Mouse (Mus musculus) stomach, postnatal 0 days (tissue): ENCODE data around the gene Qdpr. TPM values are rescaled to one million over a fixed set of nuclear protein-coding genes. Genes with fewer than 3 reads are reported as not detected.

Experiments
- ATAC-seq: fragments of 200-750 bp; cut with Nextera tagmentation; 2 replicates; pipeline ENCODE4 v1.8.0; 2017; ENCODE audit not compliant: low FRiP score, low TSS enrichment
- DNase-seq: peaks from one replicate; pipeline ENCODE4 v3.0.0-alpha.2; 2016; ENCODE audit warnings: low spot score
- H3K27ac ChIP-seq: fragments of 300-500 bp; sonication (generic); replicated peaks from 2 replicates; pipeline ENCODE4 v1.5.1; 2014; ENCODE audit warnings: mild to moderate bottlenecking, control low read depth
- H3K27me3 ChIP-seq: fragments of 300-500 bp; sonication (generic); 2 replicates; pipeline ENCODE4 v1.6.1; 2014; ENCODE audit warnings: low read length; ENCODE audit not compliant: control insufficient read depth, insufficient read depth
- H3K36me3 ChIP-seq: fragments of 300-500 bp; sonication (generic); 2 replicates; pipeline ENCODE4 v1.6.1; 2014; ENCODE audit warnings: low read length, mixed read lengths; ENCODE audit not compliant: control insufficient read depth, insufficient read depth
- H3K4me1 ChIP-seq: fragments of 300-500 bp; sonication (generic); replicated peaks from 2 replicates; pipeline ENCODE4 v1.6.1; 2014; ENCODE audit warnings: antibody characterized with exemption; ENCODE audit not compliant: control insufficient read depth, insufficient read depth
- H3K4me2 ChIP-seq: fragments of 300-500 bp; sonication (generic); replicated peaks from 2 replicates; pipeline ENCODE4 v1.6.1; 2014; ENCODE audit warnings: low read depth, mild to moderate bottlenecking, control low read depth, moderate library complexity
- H3K4me3 ChIP-seq: fragments of 300-500 bp; sonication (generic); 2 replicates; pipeline ENCODE4 v1.5.1; 2014; ENCODE audit warnings: low read depth, low read length, control low read depth
- H3K9ac ChIP-seq: fragments of 300-500 bp; sonication (generic); 2 replicates; pipeline ENCODE4 v1.6.1; 2014; ENCODE audit warnings: mild to moderate bottlenecking, low read length, control low read depth, mixed read lengths
- H3K9me3 ChIP-seq: fragments of 300-500 bp; sonication (generic); 2 replicates; pipeline ENCODE4 v1.6.1; 2016; ENCODE audit warnings: low read length; ENCODE audit not compliant: control insufficient read depth
- CTCF ChIP-seq: IDR thresholded peaks from 2 replicates; pipeline ENCODE4 v1.5.1; 2016; ENCODE audit warnings: antibody characterized with exemption, low read depth, mild to moderate bottlenecking, moderate library complexity
- EP300 ChIP-seq: optimal IDR thresholded peaks from 2 replicates; pipeline ENCODE3; 2016; ENCODE audit warnings: antibody characterized with exemption
- WGBS: fragments of 180-500 bp; shearing (Covaris S2); extraction: QIAGEN DNeasy Blood & Tissue Kit; methylation state at CpG from one replicate; pipeline ENCODE4 v1.1.7; 2014; 5-methylcytosine and 5-hydroxymethylcytosine counted together
- polyA plus RNA-seq: library from polyadenylated mRNA; unstranded; fragments of >200 nt; fragmentation: Nextera tagmentation; extraction: Ambion mirVana; gene quantifications from 2 replicates; pipeline ENCODE4 v1.2.1, GENCODE M21; 2015

Gene Qdpr
- polyA plus RNA-seq, 1 experiment from 2014 or later = 91.4 TPM

DNA sequence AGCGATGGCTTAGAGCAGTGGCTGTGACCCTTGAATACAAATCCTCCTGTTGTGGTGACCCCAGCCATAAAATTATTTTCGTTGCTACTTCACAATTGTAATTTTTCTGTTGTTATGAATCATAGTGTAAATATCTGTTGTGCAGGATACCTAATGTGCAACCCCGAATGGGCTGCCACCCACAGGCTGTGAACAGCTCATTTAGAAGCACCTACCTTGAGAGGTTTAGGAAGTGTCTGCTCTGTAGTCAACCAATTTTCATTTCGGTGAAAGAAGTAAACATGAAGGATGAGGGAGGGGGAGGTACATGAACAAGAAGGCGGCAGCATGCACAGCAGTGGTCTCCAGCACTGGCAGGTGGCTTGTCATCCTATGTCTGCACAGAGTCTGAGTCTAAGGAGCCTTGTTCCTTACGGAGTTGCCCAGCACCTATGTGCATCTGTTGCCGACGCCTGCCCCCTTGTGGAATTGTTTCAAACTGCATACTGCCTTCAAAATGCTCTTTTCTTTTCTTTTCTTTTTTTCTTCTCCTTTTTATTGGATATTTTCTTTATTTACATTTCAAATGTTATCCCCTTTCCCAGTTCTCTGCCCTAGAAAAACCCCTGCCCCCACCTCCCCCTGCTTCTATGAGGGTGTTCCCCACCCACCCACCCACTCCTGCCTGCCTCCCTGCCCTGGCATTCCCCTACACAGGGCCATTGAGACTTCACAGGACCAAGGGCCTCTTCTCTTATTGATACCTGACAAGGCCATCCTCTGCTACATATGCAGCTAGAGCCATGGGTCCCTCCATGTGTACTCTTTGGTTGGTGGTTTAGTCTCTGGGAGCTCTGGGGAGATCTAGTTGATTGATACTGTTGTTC lies 25.8 kb downstream of the Qdpr start:
- Histone ChIP-seq H3K36me3 (no peaks in the 10 kb centered on the region), H3K4me3 (no peak overlapping the region), H3K4me1 (no peaks in the 10 kb centered on the region), H3K4me2 (no peak overlapping the region), H3K9ac (no peak overlapping the region), H3K9me3 (no peaks in the 10 kb centered on the region), H3K27me3 (no peaks in the 10 kb centered on the region), H3K27ac (no peak overlapping the region)
- TF ChIP-seq EP300 (no peak), CTCF (peak; percentile 88)
- no peak for ATAC-seq
- DNase-seq = peak; percentile 59
- WGBS = 39% methylated on average over 8 of the region's 8 CpGs

DNA sequence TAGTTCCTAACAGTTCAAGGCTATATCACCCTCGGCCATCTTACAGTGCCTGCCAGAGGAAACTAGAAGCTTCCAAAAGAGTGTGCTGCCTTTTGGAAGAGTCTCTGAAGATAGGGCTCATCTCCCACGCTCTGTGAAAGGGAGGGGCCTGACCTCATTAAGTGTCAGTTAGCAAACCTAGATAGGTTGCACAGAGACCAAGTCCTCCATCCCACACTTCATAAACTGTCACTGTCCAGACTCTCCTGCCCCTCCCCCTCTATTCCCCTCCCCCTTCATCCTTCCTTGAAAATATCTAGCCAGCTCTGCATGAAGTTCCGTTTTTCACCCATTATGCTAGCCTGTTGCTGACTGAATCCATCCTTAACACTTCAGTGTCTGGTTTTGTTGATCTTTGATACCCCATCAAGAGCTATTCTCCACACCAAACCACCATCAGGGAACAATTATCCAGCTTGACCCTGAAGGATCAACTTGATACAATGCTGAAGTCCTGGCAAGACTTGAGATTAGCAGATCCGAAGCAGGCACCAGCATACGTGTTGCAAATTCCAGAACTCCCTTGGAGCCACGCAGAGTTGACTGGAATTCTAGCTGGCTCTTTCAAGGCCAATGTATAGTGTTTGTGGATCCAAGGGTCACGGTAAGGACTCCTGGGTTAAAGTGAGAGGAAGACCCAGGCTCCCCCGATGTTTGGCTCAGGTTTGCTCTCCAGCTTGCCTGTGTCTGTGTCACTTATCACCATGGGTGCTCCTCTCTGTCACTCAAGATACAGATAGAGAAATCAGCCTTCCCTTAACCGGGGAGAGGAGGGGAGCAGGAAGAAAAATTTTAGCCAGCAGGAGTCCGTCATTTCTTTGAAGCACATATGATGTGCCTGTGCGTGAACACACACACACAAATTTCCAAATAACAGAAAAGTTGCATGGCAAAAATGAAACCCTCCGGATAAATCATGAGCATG lies 27.9 kb downstream of the Qdpr start:
- no peaks in the 10 kb centered on the region for H3K4me1 ChIP-seq
- H3K4me3 ChIP-seq = no peak overlapping the region
- 68% methylated on average over 12 of the region's 12 CpGs for WGBS
- DNase-seq (no peak), ATAC-seq (no peak)
- H3K9me3 ChIP-seq = no peaks in the 10 kb centered on the region
- H3K9ac ChIP-seq = no peak overlapping the region
- H3K36me3 ChIP-seq = no peaks in the 10 kb centered on the region
- H3K4me2 ChIP-seq = no peak overlapping the region
- no peaks in the 10 kb centered on the region for H3K27me3 ChIP-seq
- TF ChIP-seq CTCF = no peak
- no peak for TF ChIP-seq EP300
- H3K27ac ChIP-seq = no peak overlapping the region

DNA sequence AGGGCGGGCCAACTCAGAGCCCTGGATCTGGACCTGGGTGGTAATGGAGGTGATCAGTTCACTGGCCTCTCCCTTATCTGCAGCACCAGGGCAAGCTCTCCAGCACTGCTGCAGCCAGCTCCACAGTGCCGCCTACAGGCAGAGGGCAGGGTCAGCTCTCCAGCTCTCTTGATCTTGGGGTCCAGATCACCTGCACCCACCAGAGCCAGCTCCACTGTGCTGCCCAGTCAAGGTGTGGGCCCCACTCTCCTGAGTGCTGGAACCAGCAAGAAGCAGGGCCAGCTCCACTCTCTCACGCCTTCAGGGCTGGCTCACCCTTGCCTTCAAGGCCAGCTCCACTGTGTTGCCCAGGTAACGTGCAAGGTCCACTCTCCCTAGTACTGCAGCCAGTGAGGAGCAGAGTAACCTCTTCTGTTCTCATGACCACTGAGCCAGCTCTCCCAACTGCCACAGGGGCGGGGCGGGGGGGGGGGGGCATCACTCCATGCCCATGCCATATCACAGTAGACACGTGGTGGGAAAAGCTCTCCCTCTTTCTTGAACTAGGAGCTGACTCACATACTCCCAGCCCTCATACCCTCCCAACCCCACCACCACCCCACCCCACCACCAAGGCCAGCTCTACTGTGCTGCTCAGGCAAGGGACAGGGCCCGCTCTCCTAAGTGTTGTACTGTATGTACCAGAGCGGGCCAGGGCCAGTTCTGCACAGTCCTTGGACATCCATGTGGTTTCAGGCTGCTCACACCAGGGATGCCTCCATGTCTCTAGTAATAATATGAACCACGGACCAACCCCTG lies 30.0 kb downstream of the Qdpr start:
- ATAC-seq (peak; percentile 38; the same call in 1 of the 2 replicates), DNase-seq (peak; percentile 36)
- H3K27me3 ChIP-seq = no peaks in the 10 kb centered on the region
- WGBS = 76% methylated on average over 10 of the region's 10 CpGs
- no peak overlapping the region for H3K27ac ChIP-seq
- H3K9ac ChIP-seq = no peak overlapping the region
- H3K9me3 ChIP-seq = no peaks in the 10 kb centered on the region
- TF ChIP-seq EP300 = no peak
- TF ChIP-seq CTCF = peak; percentile 67
- no peaks in the 10 kb centered on the region for H3K4me1 ChIP-seq
- no peaks in the 10 kb centered on the region for H3K36me3 ChIP-seq
- no peak overlapping the region for H3K4me3 ChIP-seq
- no peak overlapping the region for H3K4me2 ChIP-seq

DNA sequence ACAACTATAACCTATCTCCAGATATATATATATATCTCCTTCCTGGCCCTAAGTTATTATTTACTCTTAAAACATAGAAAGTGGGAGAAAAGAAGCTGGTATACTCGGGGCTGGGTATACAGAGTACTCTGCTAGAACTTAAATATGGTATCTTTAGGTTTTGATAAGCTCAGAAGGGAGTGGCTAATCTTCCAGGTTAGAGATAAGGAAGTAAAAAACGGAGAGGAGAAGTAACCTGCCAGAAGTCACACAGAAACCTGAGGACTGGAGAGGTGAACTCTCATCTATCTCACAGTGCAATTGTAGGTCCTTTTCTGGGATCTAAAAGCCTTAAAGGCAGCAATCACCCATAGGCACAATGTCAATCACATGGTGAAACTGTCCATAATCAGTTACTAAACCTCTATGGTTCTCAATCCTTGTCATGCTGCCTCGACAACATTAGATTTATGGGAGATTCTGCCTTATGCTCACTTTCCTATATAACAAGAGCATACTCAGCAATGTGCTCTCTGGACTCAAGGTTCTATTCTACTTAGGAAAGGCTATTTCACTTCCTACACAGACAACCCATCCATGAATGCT lies 32.1 kb downstream of the Qdpr start:
- no peak overlapping the region for H3K27ac ChIP-seq
- DNase-seq (no peak), ATAC-seq (no peak)
- H3K4me2 ChIP-seq = no peak overlapping the region
- H3K36me3 ChIP-seq = no peaks in the 10 kb centered on the region
- no peaks in the 10 kb centered on the region for H3K27me3 ChIP-seq
- 62% methylated on average over 3 of the region's 3 CpGs for WGBS
- H3K9ac ChIP-seq = no peak overlapping the region
- TF ChIP-seq EP300 (no peak), CTCF (no peak)
- H3K4me1 ChIP-seq = no peaks in the 10 kb centered on the region
- H3K4me3 ChIP-seq = no peak overlapping the region
- no peaks in the 10 kb centered on the region for H3K9me3 ChIP-seq

DNA sequence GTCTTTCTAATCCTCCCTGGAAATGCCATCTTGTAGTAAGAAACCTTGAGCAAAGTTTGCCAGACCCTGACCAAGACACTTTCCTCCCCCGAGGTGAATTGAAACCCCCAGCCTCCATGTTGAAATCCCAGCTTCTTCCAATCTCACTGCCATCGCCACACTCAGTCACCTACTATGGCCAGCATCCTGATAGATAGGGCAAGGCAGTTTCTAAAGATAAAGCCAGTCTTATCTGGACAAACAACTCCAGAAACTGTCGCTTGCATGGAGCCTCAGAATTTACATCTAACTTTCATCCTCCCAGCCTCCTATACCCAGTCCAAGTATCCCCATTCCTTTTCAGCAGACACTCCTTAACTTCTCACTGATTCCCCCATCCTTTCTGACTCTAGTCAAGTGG lies 33.6 kb downstream of the Qdpr start:
- H3K27me3 ChIP-seq = no peaks in the 10 kb centered on the region
- no peaks in the 10 kb centered on the region for H3K9me3 ChIP-seq
- H3K27ac ChIP-seq = no peak overlapping the region
- H3K4me2 ChIP-seq = no peak overlapping the region
- ATAC-seq (no peak), DNase-seq (no peak)
- no peak overlapping the region for H3K9ac ChIP-seq
- WGBS = 91% methylated on average over 3 of the region's 3 CpGs
- no peak for TF ChIP-seq EP300
- TF ChIP-seq CTCF = no peak
- H3K36me3 ChIP-seq = no peaks in the 10 kb centered on the region
- no peak overlapping the region for H3K4me3 ChIP-seq
- H3K4me1 ChIP-seq = no peaks in the 10 kb centered on the region
